Mouse (Mus musculus): ENCODE measurements around the gene Mettl7a2.
"Not testable (repeated sequence)": the region's sequence is repeated elsewhere in the genome, so short reads cannot be mapped to it uniquely, and the experiment has no call there.

The Mettl7a2 gene

GRCm38 (mm10) chr15:100341314-100341980 lies 11.6 kb upstream of the Mettl7a2 start:
- DNase-seq, result peak in 1 of 2 experiments; percentile 55

- peak in 1 of 2 experiments; percentile 72 for DNase-seq
Measured at GRCm38 (mm10) chr15:100345484-100345883, 7.5 kb upstream of the Mettl7a2 start.

DNA sequence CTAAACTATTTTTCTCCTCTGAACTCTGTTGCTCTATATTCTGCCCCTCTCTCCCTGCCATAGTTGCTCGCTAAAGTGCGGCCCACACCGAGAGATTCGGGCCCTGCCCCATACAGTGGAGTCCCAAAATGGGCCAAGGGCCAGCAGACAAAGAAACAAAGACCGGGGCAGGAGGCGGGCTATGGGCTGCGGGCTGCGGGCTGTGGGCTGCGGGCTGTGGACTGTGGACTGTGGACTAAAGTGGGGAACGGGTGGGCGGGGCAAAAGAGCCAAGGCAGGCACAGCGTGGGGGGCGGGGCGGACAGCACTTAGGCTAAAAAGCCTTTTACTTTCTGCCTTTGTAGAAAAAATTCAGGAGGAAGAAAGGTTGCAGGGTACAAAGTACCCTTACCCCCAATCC lies 6.2 kb upstream of the Mettl7a2 start:
- peak; percentile 70 to 78 for DNase-seq

- DNase-seq, result peak; percentile 83 to 89
Measured at GRCm38 (mm10) chr15:100349496-100349895, 3.5 kb upstream of the Mettl7a2 start.

GRCm38 (mm10) chr15:100351501-100352060 lies 1.4 kb upstream of the Mettl7a2 start:
- no peak for DNase-seq

- not testable (repeated sequence) for DNase-seq
Measured at GRCm38 (mm10) chr15:100353399-100353798, 399 bp downstream of the Mettl7a2 start.

DNA sequence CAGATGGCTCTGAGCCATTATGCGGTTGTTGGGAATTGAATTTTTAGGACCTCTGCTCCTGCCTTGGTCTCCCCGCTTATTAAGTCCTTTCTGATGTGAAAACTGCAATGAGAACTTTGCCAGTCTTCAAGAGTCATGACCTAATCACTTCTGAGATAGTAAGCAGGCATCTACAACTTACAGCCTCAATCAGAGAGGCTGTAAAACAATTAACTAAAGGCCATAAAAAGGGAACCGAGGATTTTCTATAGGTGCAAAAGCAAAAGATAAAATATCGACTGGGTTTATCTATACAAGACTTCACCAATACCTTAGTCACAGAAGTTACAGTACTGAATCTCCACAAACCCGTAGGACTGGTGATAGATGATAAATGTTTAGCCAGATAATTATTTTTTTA lies 2.9 kb downstream of the Mettl7a2 start:
- DNase-seq, result no peak

- DNase-seq, result no peak
Measured at GRCm38 (mm10) chr15:100364242-100364641, 11.2 kb downstream of the Mettl7a2 start, which contains the start of gene Higd1c. Higd1c (plus strand) TSS chr15:100364542.

DNA sequence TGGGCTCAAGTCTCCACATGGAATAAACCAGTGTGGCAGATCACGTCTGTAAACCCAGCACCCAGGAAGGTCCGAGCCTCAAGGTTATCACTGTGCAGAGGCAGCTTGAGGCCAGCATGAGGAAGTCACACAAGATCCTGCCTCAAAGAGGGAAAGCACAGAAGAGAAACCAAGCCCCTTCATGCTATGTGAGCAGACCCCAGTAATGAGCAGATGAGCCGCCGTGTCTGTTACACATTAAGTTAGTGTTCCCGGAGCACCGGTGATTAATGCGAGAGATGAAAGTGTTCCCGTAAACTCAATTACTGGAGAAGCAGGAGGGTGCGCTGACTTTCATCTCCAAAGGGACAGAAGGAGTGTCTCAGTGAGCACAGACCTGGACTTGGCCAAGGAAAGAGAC lies 13.0 kb downstream of the Mettl7a2 start:
- DNase-seq, result not testable (repeated sequence)

DNA sequence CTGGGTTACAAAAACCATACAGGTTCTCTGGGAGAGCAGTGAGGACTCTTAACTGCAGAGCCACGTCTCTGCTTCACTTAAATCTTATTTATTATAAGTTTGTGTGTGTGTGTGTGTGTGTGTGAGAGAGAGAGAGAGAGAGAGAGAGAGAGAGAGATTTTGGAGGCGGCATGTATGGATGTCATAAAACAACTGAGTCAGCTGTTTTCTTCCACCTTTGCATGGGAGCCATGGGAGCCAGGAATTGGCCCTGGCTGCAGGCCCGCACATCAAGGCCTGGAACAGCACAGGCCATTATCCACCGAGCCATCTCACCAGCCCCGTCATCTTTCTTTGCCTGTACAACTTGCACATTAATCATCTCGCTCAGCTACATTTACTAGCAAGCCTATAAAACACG lies 14.1 kb downstream of the Mettl7a2 start:
- no peak for DNase-seq

DNA sequence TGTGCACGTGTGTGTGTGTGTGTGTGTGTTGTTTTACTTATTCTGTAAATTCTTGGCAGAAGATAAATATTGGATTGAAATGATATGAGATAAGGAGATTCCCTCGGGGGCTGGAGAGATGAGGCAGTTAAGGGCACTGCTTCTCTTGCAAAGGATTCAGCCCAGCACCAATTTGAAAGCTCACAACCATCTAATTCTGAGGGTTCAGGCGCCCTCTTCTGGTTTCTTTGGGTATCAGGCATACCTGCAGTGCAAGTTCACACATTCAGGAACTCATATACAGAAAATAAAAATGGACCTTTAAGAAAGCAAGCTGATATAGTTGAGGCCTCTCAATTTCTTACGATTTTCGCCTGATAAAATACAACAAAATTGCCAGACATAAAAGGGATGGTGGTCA lies 22.1 kb downstream of the Mettl7a2 start:
- DNase-seq, result peak; percentile 52 to 81

DNA sequence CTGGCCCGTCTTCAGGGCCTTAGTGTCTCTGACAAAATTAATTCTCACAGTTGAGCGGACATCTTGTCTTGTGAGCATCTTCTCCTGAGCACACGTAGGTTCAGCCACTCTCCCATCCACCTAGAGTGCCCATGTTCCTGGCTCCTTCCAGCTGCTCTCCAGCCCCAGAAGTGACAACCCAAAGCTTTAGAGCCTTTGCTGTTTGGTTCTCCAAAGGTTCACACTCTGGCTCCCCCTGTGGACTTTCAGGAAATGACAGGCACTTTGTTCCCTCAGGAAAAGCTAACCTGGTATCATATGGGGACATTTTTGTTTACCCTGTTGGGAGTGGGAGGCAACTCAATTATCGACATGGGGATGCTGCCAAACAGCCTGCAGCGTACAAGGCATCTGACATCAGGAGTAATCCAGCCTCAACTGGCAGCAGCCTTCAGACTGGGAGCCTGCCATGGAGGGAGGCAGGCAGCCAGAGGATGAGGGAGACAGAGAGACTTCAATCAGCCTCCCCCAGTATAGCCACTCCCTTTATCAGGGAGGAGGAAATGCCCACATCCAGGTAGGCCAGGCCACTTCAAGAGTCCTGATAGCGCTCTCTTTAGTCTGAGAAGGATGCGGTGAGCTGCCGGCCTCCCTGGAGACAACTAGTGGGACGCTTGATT lies 25.0 kb downstream of the Mettl7a2 start:
- not testable (repeated sequence) for DNase-seq

GRCm38 (mm10) chr15:100379658-100380057 lies 26.7 kb downstream of the Mettl7a2 start:
- DNase-seq, result no peak

GRCm38 (mm10) chr15:100380104-100380503 lies 27.1 kb downstream of the Mettl7a2 start:
- DNase-seq, result no peak

GRCm38 (mm10) chr15:100385705-100386104 lies 32.7 kb downstream of the Mettl7a2 start:
- no peak for DNase-seq

GRCm38 (mm10) chr15:100387544-100388223 lies 34.7 kb downstream of the Mettl7a2 start:
- DNase-seq, result no peak

GRCm38 (mm10) chr15:100388224-100388835 lies 35.3 kb downstream of the Mettl7a2 start:
- DNase-seq, result no peak

- DNase-seq, result no peak
Measured at GRCm38 (mm10) chr15:100388886-100389285, 35.9 kb downstream of the Mettl7a2 start.

DNA sequence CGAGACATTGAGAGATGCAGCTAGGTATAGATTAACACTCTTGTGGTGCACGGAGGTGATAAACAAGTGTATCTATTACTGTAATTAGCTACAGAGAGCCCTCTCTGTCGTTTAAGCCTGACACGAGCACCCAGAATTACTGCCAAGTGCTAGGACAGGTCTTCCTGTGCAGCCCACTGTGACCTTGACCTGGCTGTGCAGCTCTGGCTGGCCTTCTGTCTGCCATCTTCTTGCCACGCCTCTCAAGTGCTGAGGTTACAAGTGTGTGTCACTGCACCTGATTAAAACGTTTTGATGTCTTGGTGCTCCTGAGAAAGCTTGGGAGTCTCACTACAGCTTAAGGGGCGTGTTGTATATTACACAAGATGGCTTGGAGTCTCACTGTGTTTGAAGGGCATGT lies 38.1 kb downstream of the Mettl7a2 start:
- DNase-seq, result no peak

GRCm38 (mm10) chr15:100391599-100391998 lies 38.6 kb downstream of the Mettl7a2 start:
- DNase-seq, result no peak

- no peak for DNase-seq
Measured at GRCm38 (mm10) chr15:100393016-100393415, 40.0 kb downstream of the Mettl7a2 start.

DNA sequence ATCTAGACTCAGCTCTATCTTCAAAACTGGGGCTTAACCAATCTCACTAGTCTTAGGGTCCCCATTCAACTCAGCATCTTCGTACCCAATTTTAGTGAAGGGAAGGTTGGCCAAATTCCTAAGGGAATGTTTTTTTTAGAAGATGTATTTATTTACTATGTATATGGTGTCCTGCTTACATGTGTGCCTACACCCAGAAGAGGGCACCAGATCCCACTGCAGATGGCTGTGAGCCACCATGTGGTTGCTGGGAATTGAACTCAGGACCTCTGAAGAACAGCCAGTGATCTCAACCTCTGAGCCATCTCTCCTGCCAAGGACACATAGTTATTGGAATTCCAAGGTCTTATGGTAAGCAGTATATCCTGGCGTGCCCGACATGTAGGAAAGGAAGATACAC lies 42.6 kb downstream of the Mettl7a2 start:
- no peak for DNase-seq
